Mouse (Mus musculus): ENCODE measurements at regions not wholly inside any gene's neighbourhood (a gene's known extent, or its start where the extent isn't known, plus 50 kb on each side); places are given as distances from the start of the nearest gene placed in this dataset.

GRCm38 (mm10) chr4:121540040-121540439 is 81.9 kb downstream of the Gm12887 start:
- Histone ChIP-seq H3K27ac (no peak overlapping the region), H3K4me1 (no peaks in the 10 kb centered on the region), H3K4me2 (no peak overlapping the region), H3K27me3 (no peaks in the 10 kb centered on the region), H3K9ac (no peak overlapping the region), H3K36me3 (replicated peaks) (no peaks in the 10 kb centered on the region), H3K4me3 (replicated peaks) (no peak overlapping the region), H3K9me3 (peaks cover 56% of the 10 kb centered on the region)
- ATAC-seq (ENCODE audit: low FRiP score), result no peak
- WGBS, result 70% methylated on average over 2 of the region's 2 CpGs
